Mouse (Mus musculus): ENCODE measurements around the gene B3galt5. TPM values are rescaled to one million over a fixed set of nuclear protein-coding genes. Genes with fewer than 3 reads are reported as not detected.

The B3galt5 gene
- 0.09 TPM in 1 of 2 replicates, not detected in the other for total RNA-seq (2023)

DNA sequence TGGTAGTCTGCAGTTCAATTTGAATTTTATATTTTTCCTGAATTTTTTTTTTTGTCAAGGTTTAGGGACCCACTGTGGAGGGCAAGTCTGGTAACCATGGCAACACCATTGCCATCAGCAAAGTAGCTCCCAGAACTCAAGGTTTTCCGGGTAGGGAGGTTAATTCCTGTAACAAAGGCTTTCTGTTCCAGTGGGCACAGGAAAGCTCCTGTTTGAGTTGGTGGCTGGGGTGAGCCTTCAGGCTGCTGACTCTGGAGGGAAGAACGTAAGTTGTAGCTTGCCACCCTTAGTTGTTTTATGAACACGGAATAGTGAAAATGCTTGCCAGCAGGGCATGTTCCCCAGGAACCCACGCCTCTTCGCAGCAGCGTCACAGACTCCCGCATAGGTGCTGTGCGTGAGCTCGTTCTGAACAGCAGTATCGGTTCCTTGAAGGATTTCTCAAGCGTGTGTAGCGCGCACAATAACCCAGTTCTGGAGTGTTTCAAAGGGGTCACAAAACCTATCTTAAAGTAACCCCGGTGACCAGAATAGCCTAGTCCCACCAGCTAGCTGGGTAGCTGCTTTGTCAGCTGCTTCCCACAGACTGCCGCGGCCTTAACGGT lies at the start of gene B3galt5:
B3galt5 (plus strand) TSS at position 436 of the 605 bp plus-strand sequence.

DNA sequence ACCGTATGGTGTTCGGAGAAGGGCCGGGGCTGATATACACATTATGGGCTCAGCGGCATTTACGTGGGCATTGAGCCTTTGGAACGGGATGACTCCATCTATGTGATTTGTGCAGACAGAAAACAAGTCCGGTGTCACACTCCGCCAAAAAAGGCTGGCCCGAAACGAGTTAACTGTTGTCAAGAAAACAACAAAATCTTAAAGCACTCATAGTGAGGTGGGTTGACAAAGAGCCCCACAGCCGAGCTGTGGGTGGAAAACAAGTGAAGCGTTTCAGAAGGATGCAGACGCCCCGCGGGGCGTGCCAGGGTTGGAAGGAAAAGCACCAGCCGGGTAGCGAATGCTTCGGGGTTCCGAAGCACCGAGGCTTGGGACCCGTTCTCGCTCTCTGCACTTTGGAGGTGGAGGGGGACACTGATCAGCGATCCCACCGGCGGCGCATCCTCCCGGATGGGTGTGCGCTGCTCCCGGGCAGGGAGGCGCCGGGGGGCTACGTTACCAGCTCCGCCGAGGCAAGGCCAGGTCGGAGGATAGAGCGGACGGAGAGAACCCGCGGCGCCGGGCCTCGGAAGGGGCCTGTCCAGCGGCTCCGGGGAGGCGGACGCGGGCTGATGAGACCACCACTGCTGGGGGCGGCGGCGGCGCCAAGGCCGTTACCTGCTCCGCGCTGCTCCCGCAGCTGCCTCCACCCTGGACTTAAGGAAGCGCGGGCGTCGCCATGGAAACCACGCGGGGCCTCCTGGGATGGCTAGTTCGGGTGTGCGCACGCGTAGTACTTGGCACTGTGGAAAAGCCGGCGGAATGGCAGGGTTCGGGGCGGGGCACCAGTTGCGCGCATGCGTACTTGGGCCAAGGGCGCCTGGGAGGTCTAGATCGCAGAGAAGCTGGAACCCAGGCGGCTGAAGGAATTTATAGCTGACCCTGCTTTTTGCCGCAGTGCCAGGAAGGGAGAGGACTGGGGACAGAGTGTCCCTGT lies 43.8 kb upstream of the B3galt5 start, which contains the start of gene Lca5l:
Lca5l (minus strand) TSS at position 741 of the 976 bp plus-strand sequence.

DNA sequence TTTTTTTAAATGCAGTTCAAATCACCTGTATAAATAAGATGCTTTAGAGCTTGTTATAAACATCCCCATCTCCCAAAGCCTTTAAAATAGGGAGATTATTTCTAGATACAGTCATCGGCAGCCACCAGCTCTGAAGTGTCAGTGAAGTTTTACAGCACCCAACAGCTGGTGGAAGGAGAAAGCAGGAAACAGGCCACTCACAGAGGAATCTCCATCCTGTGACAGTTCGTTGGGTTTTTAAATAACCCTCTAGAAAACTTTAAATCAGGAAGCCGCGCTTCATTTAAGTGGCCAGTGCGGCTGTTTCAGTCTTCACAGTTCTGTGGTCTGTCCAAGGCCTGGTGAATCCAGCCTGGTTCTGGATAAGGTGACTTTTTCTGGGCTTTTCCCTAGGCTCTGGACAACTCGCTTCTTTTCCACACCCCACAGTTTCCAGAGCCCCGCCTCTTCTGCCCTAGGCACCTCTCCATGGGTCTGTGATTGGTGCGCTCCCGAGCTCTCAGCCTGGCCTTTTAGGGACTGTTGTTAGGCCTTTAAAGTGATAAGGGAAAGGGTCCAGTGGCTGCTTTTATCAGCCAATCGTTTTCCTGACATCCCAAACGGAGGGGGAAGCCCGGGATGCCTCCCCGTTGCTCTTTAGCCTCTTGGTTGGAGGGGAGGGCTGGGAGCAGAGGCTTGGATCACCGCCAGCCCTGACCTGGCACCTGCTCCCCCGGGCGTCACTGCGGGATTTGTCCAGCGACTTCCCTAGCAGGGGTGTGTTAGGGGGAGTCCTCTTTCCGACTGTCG lies 35.5 kb upstream of the B3galt5 start, which contains the start of gene Sh3bgr:
Sh3bgr (plus strand) TSS at position 538 of the 789 bp plus-strand sequence.

Other genes with a start within 250 kb of the B3galt5 start
- 5.3 and 8.3 TPM in 2 replicates for gene Psmg1, start 244.8 kb upstream of the B3galt5 start, total RNA-seq (2023)
- 44.4 and 95.9 TPM in 2 replicates for gene Brwd1, start 153.3 kb upstream of the B3galt5 start, total RNA-seq (2023)
- 12.6 and 17.4 TPM in 2 replicates for gene Hmgn1, start 108.1 kb upstream of the B3galt5 start, total RNA-seq (2023)
- gene Wrb, start 90.4 kb upstream of the B3galt5 start, total RNA-seq (2023): 2.4 and 4.0 TPM in 2 replicates
- gene Lca5l, start 43.5 kb upstream of the B3galt5 start, total RNA-seq (2023): not detected in 2 replicates
- not detected in 2 replicates for gene Sh3bgr, start 35.4 kb upstream of the B3galt5 start, total RNA-seq (2023)
- gene Itgb2l, start 207.8 kb downstream of the B3galt5 start, total RNA-seq (2023): 452 and 499 TPM in 2 replicates
- gene Pcp4, start 231.8 kb downstream of the B3galt5 start, total RNA-seq (2023): 1.1 TPM in 1 of 2 replicates, not detected in the other

Measured in neutrophil, adult 65 days (primary cell).